Mouse (Mus musculus) forebrain, embryonic 13.5 days (tissue): ENCODE measurements around the gene Tapbpl. TPM values are rescaled to one million over a fixed set of nuclear protein-coding genes. Genes with fewer than 3 reads are reported as not detected.

ENCODE experiments used
- ATAC-seq: fragments of 200-750 bp; cut with Nextera tagmentation; 2 replicates; pipeline ENCODE4 v1.8.0; 2017
- H3K27ac ChIP-seq: fragments of 300-500 bp; sonication (generic); 2 replicates; pipeline ENCODE4 v1.5.1; 2015; ENCODE audit warnings: inconsistent platforms, mild to moderate bottlenecking, moderate library complexity
- H3K27me3 ChIP-seq: fragments of 300-500 bp; sonication (generic); 2 replicates; pipeline ENCODE4 v1.6.1; 2015; ENCODE audit warnings: mild to moderate bottlenecking, inconsistent platforms
- H3K36me3 ChIP-seq: fragments of 300-500 bp; sonication (generic); 2 replicates; pipeline ENCODE4 v1.6.1; 2015; ENCODE audit warnings: mild to moderate bottlenecking, inconsistent platforms; ENCODE audit not compliant: poor library complexity, severe bottlenecking
- H3K4me1 ChIP-seq: fragments of 300-500 bp; sonication (generic); 2 replicates; pipeline ENCODE4 v1.6.1; 2015; ENCODE audit warnings: inconsistent platforms
- H3K4me2 ChIP-seq: fragments of 300-500 bp; sonication (generic); 2 replicates; pipeline ENCODE4 v1.6.1; 2015; ENCODE audit warnings: inconsistent platforms, mild to moderate bottlenecking, moderate library complexity
- H3K4me3 ChIP-seq: fragments of 300-500 bp; sonication (generic); 2 replicates; pipeline ENCODE4 v1.5.1; 2015; ENCODE audit warnings: mild to moderate bottlenecking, inconsistent platforms
- H3K9ac ChIP-seq: fragments of 300-500 bp; sonication (generic); 2 replicates; pipeline ENCODE4 v1.6.1; 2015; ENCODE audit warnings: mild to moderate bottlenecking, inconsistent platforms
- H3K9me3 ChIP-seq: fragments of 300-500 bp; sonication (generic); replicated peaks from 2 replicates; pipeline ENCODE4 v1.6.1; 2016; ENCODE audit warnings: inconsistent platforms
- WGBS: fragments of 180-500 bp; shearing (Covaris S2); methylation state at CpG from one replicate; pipeline ENCODE4 v1.1.7; 2015; 5-methylcytosine and 5-hydroxymethylcytosine counted together
- microRNA-seq: library from miRNA; unstranded; fragments of <30 nt; microRNA quantifications from one replicate; pipeline ENCODE4, GENCODE M21; 2016
- polyA plus RNA-seq: library from polyadenylated mRNA; unstranded; fragments of >200 nt; fragmentation: Nextera tagmentation; extraction: Ambion mirVana; gene quantifications from 2 replicates; pipeline ENCODE4 v1.2.1, GENCODE M21; 2015

Gene Tapbpl
- polyA plus RNA-seq, 1 experiment from 2014 or later, result 2.2 TPM

GRCm38 (mm10) chr6:125192016-125192714 is 39.5 kb downstream of the Tapbpl start:
- peaks cover 28% of the 10 kb centered on the region for H3K4me1 ChIP-seq

GRCm38 (mm10) chr6:125191332-125192015 is 40.2 kb downstream of the Tapbpl start, which contains the start of the genes Ncapd2 and Mrpl51:
Gene Ncapd2, minus strand, starts transcription at chr6:125191701.
Gene Mrpl51, plus strand, starts transcription at chr6:125191801.
- Histone ChIP-seq H3K4me1 (peaks cover 28% of the 10 kb centered on the region), H3K4me3 (peak within 1 kb of the TSS; percentile 71), H3K36me3 (peaks cover 57% of the 10 kb centered on the region), H3K27me3 (no peaks in the 10 kb centered on the region), H3K4me2 (peak within 1 kb of the TSS; percentile 92), H3K9ac (peak within 1 kb of the TSS; percentile 84), H3K27ac (peak within 1 kb of the TSS; percentile 99), H3K9me3 (no peaks in the 10 kb centered on the region)
- peak; percentile 97 for ATAC-seq
- WGBS, result under 1% methylated on average over 54 of the region's 54 CpGs

More at GRCm38 (mm10) chr6:125192016-125192714, 39.5 kb downstream of the Tapbpl start:
- peak; percentile 94 for ATAC-seq
- H3K27ac ChIP-seq, result peak overlapping the region; percentile 99
- H3K36me3 ChIP-seq, result peaks cover 56% of the 10 kb centered on the region
- no peaks in the 10 kb centered on the region for H3K9me3 ChIP-seq
- under 1% methylated on average over 34 of the region's 34 CpGs for WGBS
- peak overlapping the region; percentile 92 for H3K4me2 ChIP-seq
- peak overlapping the region; percentile 71 for H3K4me3 ChIP-seq
- H3K9ac ChIP-seq, result peak overlapping the region; percentile 84
- H3K27me3 ChIP-seq, result no peaks in the 10 kb centered on the region

- peak overlapping the region; percentile 92 for H3K4me2 ChIP-seq
- ATAC-seq, result no peak
- H3K36me3 ChIP-seq, result peaks cover 60% of the 10 kb centered on the region
- H3K4me1 ChIP-seq, result peaks cover 28% of the 10 kb centered on the region
- H3K4me3 ChIP-seq, result peak overlapping the region; percentile 71
- H3K9ac ChIP-seq, result peak overlapping the region; percentile 84
- no peaks in the 10 kb centered on the region for H3K27me3 ChIP-seq
- H3K9me3 ChIP-seq, result no peaks in the 10 kb centered on the region
- H3K27ac ChIP-seq, result peak overlapping the region; percentile 99; the same call in 1 of the 2 replicates
Measured at GRCm38 (mm10) chr6:125190816-125191215, 40.8 kb downstream of the Tapbpl start.

DNA sequence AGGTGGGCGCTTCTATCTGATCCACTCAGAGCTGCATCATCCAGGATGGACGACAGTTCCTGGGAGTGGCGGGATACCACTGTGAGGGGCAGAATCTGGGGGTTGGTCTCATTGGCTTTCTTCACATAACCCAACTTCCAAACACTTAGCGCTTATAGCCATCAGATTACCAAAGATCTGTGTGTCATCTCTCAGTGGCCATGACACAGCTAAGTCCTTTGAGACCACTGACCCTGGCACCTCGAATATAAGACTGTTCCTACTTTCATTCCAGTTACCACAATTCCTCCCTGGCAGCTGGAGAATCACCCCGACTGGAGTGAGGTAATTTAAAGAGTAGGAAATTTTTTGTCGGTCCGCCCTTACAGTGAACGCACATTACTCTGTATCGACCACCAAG is 45.5 kb downstream of the Tapbpl start:
- H3K36me3 ChIP-seq, result peaks cover 81% of the 10 kb centered on the region
- H3K9me3 ChIP-seq, result no peaks in the 10 kb centered on the region
- 97% methylated on average over 10 of the region's 10 CpGs for WGBS

GRCm38 (mm10) chr6:125182133-125182532 is 49.5 kb downstream of the Tapbpl start:
- Histone ChIP-seq H3K27me3 (no peaks in the 10 kb centered on the region), H3K4me3 (no peak overlapping the region), H3K9ac (no peak overlapping the region), H3K4me1 (no peaks in the 10 kb centered on the region), H3K4me2 (no peak overlapping the region), H3K27ac (no peak overlapping the region), H3K9me3 (no peaks in the 10 kb centered on the region), H3K36me3 (peaks cover 99% of the 10 kb centered on the region)
- ATAC-seq, result no peak
- WGBS, result 86% methylated on average over 5 of the region's 5 CpGs

More for the DNA sequence above, 45.5 kb downstream of the Tapbpl start:
- H3K27me3 ChIP-seq, result no peaks in the 10 kb centered on the region
- no peak overlapping the region for H3K4me3 ChIP-seq
- no peak overlapping the region for H3K9ac ChIP-seq
- ATAC-seq, result no peak
- peaks cover 16% of the 10 kb centered on the region for H3K4me1 ChIP-seq
- H3K27ac ChIP-seq, result no peak overlapping the region
- H3K4me2 ChIP-seq, result no peak overlapping the region

DNA sequence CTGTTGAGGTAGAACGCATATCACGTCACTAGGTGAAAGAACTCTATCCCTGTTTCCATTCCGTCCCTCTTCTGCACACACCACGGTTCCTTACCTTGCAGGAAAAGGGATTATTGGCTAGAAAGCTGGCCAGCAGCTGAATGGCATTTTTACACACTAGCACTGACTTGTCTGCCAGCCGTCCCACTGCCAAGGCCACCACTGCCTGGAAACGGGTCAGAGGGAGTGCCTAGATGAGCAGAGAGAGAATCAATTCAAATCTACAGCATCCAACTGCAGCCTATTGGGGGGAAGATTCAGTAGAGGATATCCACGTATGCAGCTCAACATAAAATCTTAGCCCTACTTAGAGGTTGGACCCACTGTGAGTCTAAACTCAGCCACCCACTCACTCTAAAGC is 52.1 kb downstream of the Tapbpl start:
- Histone ChIP-seq H3K27me3 (no peaks in the 10 kb centered on the region), H3K4me1 (no peaks in the 10 kb centered on the region), H3K27ac (no peak overlapping the region), H3K9me3 (no peaks in the 10 kb centered on the region), H3K4me3 (no peak overlapping the region), H3K9ac (no peak overlapping the region), H3K36me3 (peaks cover 99% of the 10 kb centered on the region), H3K4me2 (no peak overlapping the region)
- ATAC-seq, result no peak
- WGBS, result 92% methylated on average over 7 of the region's 7 CpGs

DNA sequence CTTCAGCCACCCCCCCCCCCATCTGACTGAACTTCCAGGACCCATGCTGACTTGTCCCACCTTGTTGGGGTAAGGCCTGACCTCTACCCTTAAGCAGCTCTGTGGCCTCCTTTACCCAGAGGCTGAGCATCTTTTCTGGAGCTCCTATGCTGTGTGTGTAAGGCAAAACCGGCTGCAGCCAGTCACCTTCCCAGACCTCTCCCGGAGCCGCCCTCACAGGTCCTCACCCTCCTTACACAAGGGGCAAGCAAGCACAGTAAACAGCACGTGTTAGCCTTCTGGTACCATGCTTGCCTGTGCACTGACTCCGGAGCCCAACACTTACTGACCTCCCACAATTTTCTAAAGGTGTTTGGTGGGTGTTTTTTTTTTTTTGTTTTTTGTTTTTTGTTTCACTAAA is 56.2 kb downstream of the Tapbpl start:
- no peaks in the 10 kb centered on the region for H3K27me3 ChIP-seq
- 93% methylated on average over 5 of the region's 5 CpGs for WGBS

More for the DNA sequence above, 56.2 kb downstream of the Tapbpl start:
- H3K4me2 ChIP-seq, result no peak overlapping the region
- ATAC-seq, result no peak
- H3K9ac ChIP-seq, result no peak overlapping the region
- no peaks in the 10 kb centered on the region for H3K4me1 ChIP-seq
- no peak overlapping the region for H3K27ac ChIP-seq
- no peak overlapping the region for H3K4me3 ChIP-seq
- no peaks in the 10 kb centered on the region for H3K9me3 ChIP-seq
- peaks cover 100% of the 10 kb centered on the region for H3K36me3 ChIP-seq

Small RNA genes lying within 50 kb of the gene (microRNA-seq; reads per million reads assigned to microRNA genes)
- gene Mir3098, result 2.7 reads per million, percentile 1 among the genes with 10 or more reads in this experiment
- gene Mir8113, result not detected

Other genes with a start within 250 kb of the Tapbpl start
- gene Pianp, start 235.2 kb downstream of the Tapbpl start, polyA plus RNA-seq, result 13.0 and 16.1 TPM in 2 replicates
- 18.1 and 19.9 TPM in 2 replicates for gene Zfp384, start 222.7 kb downstream of the Tapbpl start, polyA plus RNA-seq
- 190 and 200 TPM in 2 replicates for gene Ing4, start 192.1 kb downstream of the Tapbpl start, polyA plus RNA-seq
- gene Acrbp, start 182.2 kb downstream of the Tapbpl start, polyA plus RNA-seq, result 19.1 and 20.9 TPM in 2 replicates
- 0.38 and 0.44 TPM in 2 replicates for gene Lpar5, start 163.9 kb downstream of the Tapbpl start, polyA plus RNA-seq
- 114 and 119 TPM in 2 replicates for gene Chd4, start 135.9 kb downstream of the Tapbpl start, polyA plus RNA-seq
- gene Nop2, start 100.0 kb downstream of the Tapbpl start, polyA plus RNA-seq, result 49.1 and 58.3 TPM in 2 replicates
- 11.9 and 14.4 TPM in 2 replicates for gene Iffo1, start 86.6 kb downstream of the Tapbpl start, polyA plus RNA-seq
- gene Gapdh, start 65.4 kb downstream of the Tapbpl start, polyA plus RNA-seq, result 1,974 and 2,008 TPM in 2 replicates
- gene Ncapd2, start 40.2 kb downstream of the Tapbpl start, polyA plus RNA-seq, result 146 and 153 TPM in 2 replicates
- 193 and 202 TPM in 2 replicates for gene Mrpl51, start 40.1 kb downstream of the Tapbpl start, polyA plus RNA-seq
- gene Vamp1, start 16.3 kb downstream of the Tapbpl start, polyA plus RNA-seq, result 5.4 and 6.3 TPM in 2 replicates
- gene Cd27, start 5.2 kb upstream of the Tapbpl start, polyA plus RNA-seq, result 1.5 and 2.0 TPM in 2 replicates
- not detected in 2 replicates for gene Tuba3a, start 54.2 kb upstream of the Tapbpl start, polyA plus RNA-seq
- 10.2 and 12.3 TPM in 2 replicates for gene Ltbr, start 82.0 kb upstream of the Tapbpl start, polyA plus RNA-seq
- 0.13 and 0.26 TPM in 2 replicates for gene Scnn1a, start 88.8 kb upstream of the Tapbpl start, polyA plus RNA-seq
- 12.8 and 13.8 TPM in 2 replicates for gene Tnfrsf1a, start 117.5 kb upstream of the Tapbpl start, polyA plus RNA-seq
- 0.08 and 0.09 TPM in 2 replicates for gene Plekhg6, start 148.9 kb upstream of the Tapbpl start, polyA plus RNA-seq